Mouse (Mus musculus) heart, embryonic 15.5 days (tissue): Measurements from ENCODE around the gene Tmem59l. TPM values are rescaled to one million over a fixed set of nuclear protein-coding genes. Genes with fewer than 3 reads are reported as not detected.

Source experiments
- ATAC-seq: fragments of 200-750 bp; cut with Nextera tagmentation; replicated peaks from 2 replicates; pipeline ENCODE4 v1.8.0; 2017; ENCODE audit warnings: low read depth, moderate TSS enrichment; ENCODE audit not compliant: insufficient number of reproducible peaks, insufficient read depth, low FRiP score
- H3K27ac ChIP-seq: fragments of 300-500 bp; sonication (generic); 2 replicates; pipeline ENCODE4 v1.5.1; 2015; ENCODE audit warnings: mild to moderate bottlenecking, inconsistent platforms
- H3K27me3 ChIP-seq: fragments of 300-500 bp; sonication (generic); 2 replicates; pipeline ENCODE4 v1.6.1; 2015; ENCODE audit warnings: inconsistent platforms
- H3K36me3 ChIP-seq: fragments of 300-500 bp; sonication (generic); 2 replicates; pipeline ENCODE4 v1.6.1; 2015; ENCODE audit warnings: mild to moderate bottlenecking, inconsistent platforms
- H3K4me1 ChIP-seq: fragments of 300-500 bp; sonication (generic); replicated peaks from 2 replicates; pipeline ENCODE4 v1.6.1; 2015; ENCODE audit warnings: inconsistent platforms
- H3K4me2 ChIP-seq: fragments of 300-500 bp; sonication (generic); 2 replicates; pipeline ENCODE4 v1.6.1; 2015; ENCODE audit warnings: inconsistent platforms, mild to moderate bottlenecking, moderate library complexity
- H3K4me3 ChIP-seq: fragments of 300-500 bp; sonication (generic); 2 replicates; pipeline ENCODE4 v1.5.1; 2015; ENCODE audit warnings: mild to moderate bottlenecking, inconsistent platforms
- H3K9ac ChIP-seq: fragments of 300-500 bp; sonication (generic); 2 replicates; pipeline ENCODE4 v1.6.1; 2015; ENCODE audit warnings: mild to moderate bottlenecking, inconsistent platforms
- H3K9me3 ChIP-seq: fragments of 300-500 bp; sonication (generic); replicated peaks from 2 replicates; pipeline ENCODE4 v1.6.1; 2016; ENCODE audit warnings: inconsistent platforms
- WGBS: fragments of 180-500 bp; shearing (Covaris S2); methylation state at CpG from one replicate; pipeline ENCODE4 v1.1.7; 2015; ENCODE audit warnings: mixed read lengths; 5-methylcytosine and 5-hydroxymethylcytosine counted together
- polyA plus RNA-seq: library from polyadenylated mRNA; unstranded; fragments of >200 nt; fragmentation: Nextera tagmentation; extraction: Ambion mirVana; gene quantifications from 2 replicates; pipeline ENCODE4 v1.2.1, GENCODE M21; 2015

The Tmem59l gene
- polyA plus RNA-seq = 0.24 and 0.96 TPM in 2 replicates

DNA sequence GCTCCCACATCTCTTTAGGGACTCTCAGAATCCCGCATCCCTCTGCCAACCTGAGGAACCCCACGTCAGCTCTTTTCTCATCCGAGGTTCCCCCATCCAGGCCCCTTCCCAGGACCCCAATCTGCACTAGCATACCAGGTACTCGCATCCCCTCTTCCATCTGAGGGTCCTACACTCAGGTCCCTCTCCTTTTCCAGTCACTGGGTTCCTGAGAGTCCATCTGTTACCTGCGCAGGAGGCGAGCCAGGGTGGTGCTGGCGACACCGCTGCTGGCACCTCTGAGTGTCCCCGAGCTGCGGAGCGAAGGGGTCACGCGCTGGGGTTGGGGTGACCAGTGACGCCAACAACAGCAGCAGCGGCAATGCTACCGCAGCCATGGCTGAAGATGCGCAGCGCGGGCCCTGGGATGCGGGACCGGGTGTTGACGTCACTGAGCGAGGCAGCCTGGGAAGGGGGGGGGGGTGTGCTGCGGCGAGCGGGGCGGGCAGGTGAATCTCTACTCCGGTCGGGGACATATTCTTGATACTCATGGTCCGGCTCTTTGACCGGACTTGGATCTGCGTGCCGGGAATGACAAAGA is at the start of gene Tmem59l:
Tmem59l (minus strand) TSS at position 418 of the 580 bp plus-strand sequence.
- Histone ChIP-seq H3K9ac (peak within 1 kb of the TSS; percentile 21; the same call in 1 of the 2 replicates), H3K27ac (no peak within 1 kb of the TSS)
- no peak for ATAC-seq

DNA sequence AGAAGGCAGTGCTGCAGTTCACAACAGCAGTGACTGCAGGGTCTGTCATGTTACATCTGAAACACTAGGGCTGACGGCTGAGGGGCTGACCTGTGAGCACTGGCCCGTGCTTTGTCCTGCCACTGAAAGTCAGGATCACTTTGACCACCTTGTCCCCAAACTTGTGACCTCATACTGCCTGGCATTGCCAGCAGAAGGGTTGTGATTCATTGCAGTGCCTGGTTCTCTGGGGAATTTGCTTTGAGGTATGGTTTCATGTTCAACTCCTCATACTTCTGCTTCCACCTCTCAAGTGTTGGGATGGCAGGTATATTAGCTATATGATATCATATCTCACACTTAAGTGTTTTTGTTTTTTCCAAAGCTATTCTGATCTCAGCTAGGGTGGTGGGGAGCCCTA is 48.5 kb upstream of the Tmem59l start:
- Histone ChIP-seq H3K4me2 (no peak overlapping the region), H3K9ac (no peak overlapping the region), H3K36me3 (peaks cover 55% of the 10 kb centered on the region), H3K27ac (no peak overlapping the region), H3K9me3 (no peaks in the 10 kb centered on the region), H3K27me3 (no peaks in the 10 kb centered on the region), H3K4me1 (peaks cover 14% of the 10 kb centered on the region), H3K4me3 (no peak overlapping the region)
- ATAC-seq = no peak
- WGBS = 72% methylated on average over 2 of the region's 2 CpGs

More for the DNA sequence above, at the start of gene Tmem59l:
- Histone ChIP-seq H3K27me3 (peaks cover 96% of the 10 kb centered on the region), H3K4me1 (peaks cover 30% of the 10 kb centered on the region), H3K36me3 (no peaks in the 10 kb centered on the region), H3K4me2 (peak within 1 kb of the TSS; percentile 62), H3K4me3 (peak within 1 kb of the TSS; percentile 40), H3K9me3 (no peaks in the 10 kb centered on the region)
- 7% methylated on average over 33 of the region's 33 CpGs for WGBS

DNA sequence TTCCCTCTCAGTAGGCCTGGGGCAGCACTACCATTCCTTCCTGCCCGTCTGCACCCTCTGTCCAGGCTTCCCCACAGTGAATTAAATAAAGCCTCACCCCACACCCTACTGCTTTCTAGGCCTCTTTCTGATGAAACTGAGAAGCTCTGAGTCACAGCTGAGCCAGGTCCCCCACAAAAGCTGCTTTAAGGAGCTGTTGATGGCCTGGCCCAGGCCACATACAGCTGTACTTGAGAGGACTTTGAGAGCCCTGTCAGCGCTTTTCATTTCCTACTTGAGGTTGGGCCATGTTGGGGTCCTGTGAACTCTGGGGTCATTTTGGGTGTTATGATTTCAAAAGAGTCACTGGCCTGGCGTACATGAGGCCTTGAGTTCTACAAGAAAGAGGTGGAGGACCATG is 48.1 kb upstream of the Tmem59l start:
- no peak overlapping the region for H3K4me3 ChIP-seq
- H3K36me3 ChIP-seq = peaks cover 60% of the 10 kb centered on the region
- H3K4me2 ChIP-seq = no peak overlapping the region
- WGBS = 70% methylated on average over 3 of the region's 3 CpGs
- no peak for ATAC-seq
- H3K4me1 ChIP-seq = peaks cover 10% of the 10 kb centered on the region
- H3K27ac ChIP-seq = no peak overlapping the region
- no peaks in the 10 kb centered on the region for H3K27me3 ChIP-seq
- H3K9me3 ChIP-seq = no peaks in the 10 kb centered on the region
- H3K9ac ChIP-seq = no peak overlapping the region

DNA sequence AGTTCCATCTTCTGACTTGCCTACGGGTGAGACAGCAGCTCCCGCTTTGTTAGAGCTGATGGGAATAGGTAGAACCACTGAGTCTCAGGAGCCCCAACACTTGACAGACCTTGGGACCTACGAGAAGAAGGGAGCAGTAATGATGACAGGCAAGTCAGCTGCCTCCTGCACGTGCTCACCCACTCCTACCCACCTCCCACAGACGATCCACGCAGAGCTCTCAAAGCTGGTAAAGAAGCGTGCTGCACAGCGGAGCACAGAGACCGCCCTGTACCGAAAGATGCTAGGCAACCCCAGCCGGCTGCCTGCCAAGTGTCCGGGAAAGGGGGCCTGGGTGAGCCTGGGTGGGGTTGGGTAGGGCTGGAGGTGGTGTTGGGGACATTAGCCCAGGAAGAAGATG is 47.1 kb upstream of the Tmem59l start:
- H3K9ac ChIP-seq = no peak overlapping the region
- no peaks in the 10 kb centered on the region for H3K27me3 ChIP-seq
- no peak overlapping the region for H3K27ac ChIP-seq
- peaks cover 66% of the 10 kb centered on the region for H3K36me3 ChIP-seq
- H3K4me1 ChIP-seq = peaks cover 9% of the 10 kb centered on the region
- no peak overlapping the region for H3K4me2 ChIP-seq
- no peak overlapping the region for H3K4me3 ChIP-seq
- 92% methylated on average over 12 of the region's 12 CpGs for WGBS
- no peaks in the 10 kb centered on the region for H3K9me3 ChIP-seq
- ATAC-seq = no peak

DNA sequence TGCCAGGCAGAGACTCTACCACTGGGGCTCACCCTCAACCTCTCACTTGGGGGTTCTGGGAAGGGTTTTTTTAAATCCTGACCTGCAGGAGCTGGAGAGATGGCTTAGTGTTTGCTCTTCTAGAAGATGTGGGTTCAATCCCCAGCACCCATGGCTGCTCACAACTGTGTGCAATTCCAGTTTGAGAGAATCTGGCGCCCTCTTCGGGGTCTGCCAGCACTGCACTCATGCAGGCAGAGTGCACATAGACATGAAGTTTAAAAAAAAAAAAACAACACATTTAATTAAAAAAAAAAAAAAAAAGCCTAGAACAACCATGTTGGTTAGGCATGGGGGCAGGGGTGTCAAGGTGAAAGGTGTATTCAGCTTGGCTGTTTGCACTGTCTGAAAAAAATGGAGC is 43.2 kb upstream of the Tmem59l start:
- no peak overlapping the region for H3K4me2 ChIP-seq
- H3K27ac ChIP-seq = no peak overlapping the region
- no peak overlapping the region for H3K9ac ChIP-seq
- no peak overlapping the region for H3K4me3 ChIP-seq
- no peak for ATAC-seq
- peaks cover 50% of the 10 kb centered on the region for H3K36me3 ChIP-seq
- peaks cover 16% of the 10 kb centered on the region for H3K4me1 ChIP-seq
- H3K27me3 ChIP-seq = no peaks in the 10 kb centered on the region
- 90% methylated on average over 2 of the region's 2 CpGs for WGBS
- H3K9me3 ChIP-seq = no peaks in the 10 kb centered on the region

DNA sequence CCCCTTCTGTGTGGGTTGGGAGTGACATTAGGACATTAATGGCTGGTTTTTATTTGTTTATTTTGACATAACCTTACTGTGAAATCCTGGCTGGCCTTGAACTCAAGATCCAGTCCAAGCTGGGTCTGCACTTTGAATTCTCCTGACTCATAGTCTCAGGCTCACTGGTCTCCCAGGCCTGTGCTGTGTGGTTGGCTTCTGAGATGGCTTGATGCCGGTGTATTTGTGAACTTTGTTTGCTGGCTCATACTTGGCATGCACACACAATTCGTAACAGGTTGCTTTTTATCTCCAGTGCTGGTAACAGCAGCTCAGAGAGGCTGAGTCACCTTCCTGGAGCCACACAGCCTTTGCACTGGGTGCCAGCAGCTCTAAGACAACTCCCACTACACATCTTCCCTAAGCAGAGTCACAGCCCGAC is 42.6 kb upstream of the Tmem59l start:
- H3K36me3 ChIP-seq = peaks cover 50% of the 10 kb centered on the region
- H3K9me3 ChIP-seq = no peaks in the 10 kb centered on the region
- peaks cover 16% of the 10 kb centered on the region for H3K4me1 ChIP-seq
- ATAC-seq = no peak
- no peak overlapping the region for H3K9ac ChIP-seq
- no peak overlapping the region for H3K4me3 ChIP-seq
- 89% methylated on average over 3 of the region's 3 CpGs for WGBS
- no peak overlapping the region for H3K27ac ChIP-seq
- no peak overlapping the region for H3K4me2 ChIP-seq
- H3K27me3 ChIP-seq = no peaks in the 10 kb centered on the region

DNA sequence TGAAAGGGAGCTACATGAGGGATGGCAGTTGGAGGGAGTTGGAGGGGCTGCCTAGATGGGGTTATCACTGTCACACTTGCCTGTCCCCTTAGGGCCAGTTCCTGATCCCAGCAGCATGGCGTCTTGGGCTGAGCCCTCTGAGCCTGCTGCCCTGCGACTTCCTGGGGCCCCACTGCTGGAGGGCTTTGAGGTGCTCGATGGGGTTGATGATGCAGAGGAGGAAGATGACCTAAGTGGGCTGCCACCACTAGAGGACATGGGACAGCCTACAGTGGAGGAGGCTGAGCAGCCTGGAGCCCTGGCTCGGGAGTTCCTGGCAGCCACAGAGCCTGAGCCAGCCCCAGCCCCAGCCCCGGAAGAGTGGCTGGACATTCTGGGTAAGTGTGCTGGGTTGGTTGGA is 42.1 kb upstream of the Tmem59l start:
- 68% methylated on average over 5 of the region's 5 CpGs for WGBS
- Histone ChIP-seq H3K9ac (0 out of 2 replicates have a peak overlapping the region, but pooled peaks have one; percentile 14), H3K4me3 (0 out of 2 replicates have a peak overlapping the region, but pooled peaks have one; percentile 10)

DNA sequence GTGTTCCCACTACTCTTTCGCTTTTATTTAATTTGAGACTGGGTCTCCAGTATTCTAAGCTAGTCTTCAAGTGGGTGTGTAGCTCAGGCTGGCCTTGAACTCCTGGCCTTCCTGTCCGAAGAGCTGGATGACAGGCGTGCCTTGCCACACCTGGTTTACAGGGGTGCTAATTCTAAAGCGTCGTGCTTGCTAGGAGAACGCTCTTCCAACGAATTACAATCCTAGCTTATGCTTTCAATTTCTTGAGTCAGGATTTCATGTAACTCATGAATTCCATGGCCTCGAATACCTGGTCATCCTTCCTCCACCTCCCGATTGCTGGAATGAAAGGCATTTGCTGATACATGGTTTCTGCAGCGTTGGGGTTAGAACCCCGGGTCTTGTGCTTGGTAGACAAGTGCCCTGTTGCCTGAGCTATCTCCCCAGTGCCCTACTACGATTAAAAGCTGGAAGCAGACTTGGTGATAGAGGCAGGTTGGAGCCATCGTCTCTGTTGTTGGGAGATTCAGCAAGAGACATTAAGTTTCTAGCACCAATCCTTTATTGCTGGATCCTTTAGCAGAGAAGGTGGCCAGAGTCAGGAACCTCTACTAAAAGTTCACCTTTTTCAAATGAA is 41.1 kb upstream of the Tmem59l start:
- ATAC-seq = no peak
- H3K9ac ChIP-seq = peak overlapping the region; percentile 94
- peaks cover 36% of the 10 kb centered on the region for H3K36me3 ChIP-seq
- peaks cover 19% of the 10 kb centered on the region for H3K4me1 ChIP-seq
- no peaks in the 10 kb centered on the region for H3K9me3 ChIP-seq
- no peaks in the 10 kb centered on the region for H3K27me3 ChIP-seq
- H3K4me2 ChIP-seq = peak overlapping the region; percentile 76
- H3K27ac ChIP-seq = peak overlapping the region; percentile 87
- 20% methylated on average over 13 of the region's 13 CpGs for WGBS
- H3K4me3 ChIP-seq = peak overlapping the region; percentile 82

More for the DNA sequence above, 42.1 kb upstream of the Tmem59l start:
- peaks cover 16% of the 10 kb centered on the region for H3K4me1 ChIP-seq
- H3K9me3 ChIP-seq = no peaks in the 10 kb centered on the region
- peak overlapping the region; percentile 8; the same call in 1 of the 2 replicates for H3K4me2 ChIP-seq
- H3K27ac ChIP-seq = no peak overlapping the region
- H3K27me3 ChIP-seq = no peaks in the 10 kb centered on the region
- no peak for ATAC-seq
- peaks cover 46% of the 10 kb centered on the region for H3K36me3 ChIP-seq

DNA sequence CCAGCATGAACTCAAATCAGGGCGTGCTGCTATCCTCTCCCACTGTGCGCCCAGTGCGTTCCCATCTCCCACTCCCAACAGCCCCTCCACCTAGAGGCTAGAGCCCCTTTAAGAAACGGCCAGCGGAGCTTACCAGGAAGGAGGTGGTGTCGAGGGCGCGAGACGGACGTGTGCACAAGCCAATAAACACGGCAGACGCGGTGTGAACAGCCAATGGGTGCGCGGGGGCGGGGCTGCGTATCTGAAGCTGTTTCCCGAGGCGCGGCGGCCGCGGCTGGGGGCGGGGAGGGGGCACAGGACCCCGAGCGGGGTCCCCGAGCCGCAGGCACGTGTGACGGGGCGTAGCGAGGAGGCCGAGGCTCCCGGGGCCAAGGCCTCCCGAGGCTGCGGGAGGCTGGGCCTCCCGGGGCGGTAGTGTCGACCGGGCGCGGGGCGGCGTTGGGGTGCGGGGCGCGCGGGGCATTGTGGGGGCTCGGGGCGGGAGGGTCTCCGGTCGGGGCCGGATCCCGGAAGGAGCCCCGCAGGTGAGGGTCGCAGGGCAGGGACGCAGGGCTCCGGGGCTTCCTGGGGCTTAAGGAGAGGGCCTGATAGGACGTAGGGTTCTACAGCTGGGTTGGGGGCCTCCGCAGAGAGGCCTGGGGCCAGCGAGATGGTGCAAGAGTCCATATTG is 40.5 kb upstream of the Tmem59l start, which contains the start of the genes Fkbp8 and Kxd1:
Fkbp8 (plus strand) TSS at position 213 of the 670 bp plus-strand sequence.
Kxd1 (minus strand) TSS at position 445 of the 670 bp plus-strand sequence.
- Histone ChIP-seq H3K4me1 (peaks cover 21% of the 10 kb centered on the region), H3K27ac (peak within 1 kb of the TSS; percentile 87), H3K9me3 (no peaks in the 10 kb centered on the region), H3K27me3 (no peaks in the 10 kb centered on the region), H3K4me3 (peak within 1 kb of the TSS; percentile 82), H3K9ac (peak within 1 kb of the TSS; percentile 94), H3K4me2 (peak within 1 kb of the TSS; percentile 76), H3K36me3 (peaks cover 29% of the 10 kb centered on the region)
- WGBS = under 1% methylated on average over 46 of the region's 61 CpGs
- peak; percentile 92 for ATAC-seq

DNA sequence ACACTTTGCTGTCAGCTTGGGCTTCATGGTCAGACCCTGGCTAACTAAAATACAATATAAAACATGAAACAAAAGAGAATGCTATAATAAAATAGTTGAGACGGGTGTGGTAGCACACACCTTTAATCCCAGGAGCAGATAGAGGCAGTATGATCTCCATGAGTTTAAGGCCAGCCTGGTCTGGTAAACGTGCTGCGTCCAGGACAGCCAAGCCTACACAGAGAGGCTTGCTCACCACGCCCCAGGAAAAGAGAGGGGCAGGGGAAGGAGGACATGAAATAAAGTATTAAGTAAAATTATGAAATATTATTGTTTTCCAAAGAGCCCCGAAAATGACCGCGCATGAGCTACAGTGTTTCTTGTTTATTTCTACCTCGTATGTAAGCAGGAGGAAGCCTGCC is 40.0 kb upstream of the Tmem59l start:
- ATAC-seq = no peak
- peak overlapping the region; percentile 87 for H3K27ac ChIP-seq
- peaks cover 24% of the 10 kb centered on the region for H3K4me1 ChIP-seq
- peak overlapping the region; percentile 94 for H3K9ac ChIP-seq
- H3K36me3 ChIP-seq = peaks cover 24% of the 10 kb centered on the region
- 1% methylated on average over 8 of the region's 8 CpGs for WGBS
- H3K4me3 ChIP-seq = peak overlapping the region; percentile 82
- H3K9me3 ChIP-seq = no peaks in the 10 kb centered on the region
- no peaks in the 10 kb centered on the region for H3K27me3 ChIP-seq
- H3K4me2 ChIP-seq = peak overlapping the region; percentile 76
